Mouse (Mus musculus) frontal cortex, adult (tissue): ENCODE results near the gene Tmem217.

Experiments used
- ATAC-seq: cut with Nextera tagmentation; 2 replicates; pipeline ENCODE4 v1.9.2; 2017; ENCODE audit warnings: mild to moderate bottlenecking, moderate library complexity, mixed read lengths; ENCODE audit not compliant: low TSS enrichment

The Tmem217 gene

GRCm38 (mm10) chr17:29488257-29488977 lies 63.8 kb downstream of the Tmem217 start:
- ATAC-seq: no peak

- no peak for ATAC-seq
Observed at GRCm38 (mm10) chr17:29485336-29486233, 66.6 kb downstream of the Tmem217 start.

- ATAC-seq: no peak
Observed at GRCm38 (mm10) chr17:29484431-29484830, 67.8 kb downstream of the Tmem217 start.

DNA sequence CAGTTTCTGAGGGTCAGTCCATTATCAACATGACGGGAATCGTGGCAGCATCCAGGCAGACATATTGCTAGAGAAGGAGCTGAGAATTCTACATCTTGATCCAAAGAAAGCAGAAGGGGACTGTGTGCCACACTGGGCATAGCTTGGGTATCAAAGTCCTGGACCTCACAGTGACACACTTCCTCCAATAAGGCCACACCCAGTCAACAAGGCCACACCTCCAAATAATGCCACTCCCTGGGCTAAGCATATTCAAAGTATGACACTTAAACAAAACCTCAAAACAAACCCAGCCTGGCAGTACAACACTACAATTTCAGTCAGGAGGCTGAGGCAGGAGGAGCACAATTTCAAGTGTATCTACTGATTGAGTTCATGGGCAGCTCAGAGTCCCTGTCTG lies 68.9 kb downstream of the Tmem217 start:
- ATAC-seq: no peak

- ATAC-seq: no peak
Observed at GRCm38 (mm10) chr17:29482632-29483031, 69.6 kb downstream of the Tmem217 start.

- no peak for ATAC-seq
Observed at GRCm38 (mm10) chr17:29480256-29480655, 71.9 kb downstream of the Tmem217 start.

- ATAC-seq: no peak
Observed at GRCm38 (mm10) chr17:29478271-29478670, 73.9 kb downstream of the Tmem217 start.

DNA sequence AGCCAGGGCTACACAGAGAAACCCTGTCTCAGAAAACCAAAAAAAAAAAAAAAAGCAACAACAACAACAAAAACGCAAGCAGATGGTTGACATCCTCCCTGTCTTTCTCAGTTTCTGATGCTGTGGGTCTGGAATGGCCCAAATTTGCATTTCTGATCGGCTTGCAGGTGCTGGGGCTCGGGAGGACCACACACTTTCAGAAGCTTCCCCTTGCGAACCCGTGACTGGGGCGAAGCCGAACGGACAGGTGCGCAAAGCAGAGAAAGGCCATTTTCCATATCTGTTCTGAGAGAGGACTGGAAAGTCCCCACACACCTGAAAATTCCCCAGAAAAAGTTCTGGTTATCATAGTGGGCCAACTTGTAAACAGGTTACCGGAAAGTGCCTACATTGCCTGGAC lies 74.8 kb downstream of the Tmem217 start:
- ATAC-seq: no peak

GRCm38 (mm10) chr17:29476461-29476860 lies 75.7 kb downstream of the Tmem217 start:
- no peak for ATAC-seq
